Mouse (Mus musculus) embryonic facial prominence, embryonic 12.5 days (tissue): ENCODE results near the gene Olfr397. TPM values are rescaled to one million over a fixed set of nuclear protein-coding genes. Genes with fewer than 3 reads are reported as not detected.

Experiments used
- ATAC-seq: fragments of 200-750 bp; cut with Nextera tagmentation; 2 replicates; pipeline ENCODE4 v1.8.0; 2017; ENCODE audit not compliant: insufficient number of reproducible peaks, insufficient read depth, low FRiP score, low TSS enrichment
- H3K27ac ChIP-seq: fragments of 300-500 bp; sonication (generic); 2 replicates; pipeline ENCODE4 v1.5.1; 2016; ENCODE audit warnings: mild to moderate bottlenecking
- H3K27me3 ChIP-seq: fragments of 300-500 bp; sonication (generic); 2 replicates; pipeline ENCODE4 v1.6.1; 2016; ENCODE audit warnings: mild to moderate bottlenecking, moderate library complexity
- H3K36me3 ChIP-seq: fragments of 300-500 bp; sonication (generic); 2 replicates; pipeline ENCODE4 v1.6.1; 2016; ENCODE audit warnings: mild to moderate bottlenecking
- H3K4me1 ChIP-seq: fragments of 300-500 bp; sonication (generic); 2 replicates; pipeline ENCODE4 v1.6.1; 2016
- H3K4me2 ChIP-seq: fragments of 300-500 bp; sonication (generic); replicated peaks from 2 replicates; pipeline ENCODE4 v1.6.1; 2016; ENCODE audit warnings: mild to moderate bottlenecking, moderate library complexity
- H3K4me3 ChIP-seq: fragments of 300-500 bp; sonication (generic); 2 replicates; pipeline ENCODE4 v1.5.1; 2016; ENCODE audit warnings: mild to moderate bottlenecking
- H3K9ac ChIP-seq: fragments of 300-500 bp; sonication (generic); 2 replicates; pipeline ENCODE4 v1.6.1; 2016; ENCODE audit warnings: mild to moderate bottlenecking, moderate library complexity
- H3K9me3 ChIP-seq: fragments of 300-500 bp; sonication (generic); 2 replicates; pipeline ENCODE4 v1.6.1; 2016; ENCODE audit warnings: mild to moderate bottlenecking, moderate library complexity
- WGBS: fragments of 180-500 bp; shearing (Covaris S2); methylation state at CpG from one replicate; pipeline ENCODE4 v1.1.7; 2016; 5-methylcytosine and 5-hydroxymethylcytosine counted together
- polyA plus RNA-seq: library from polyadenylated mRNA; unstranded; fragments of >200 nt; fragmentation: Nextera tagmentation; extraction: Ambion mirVana; gene quantifications from 2 replicates; pipeline ENCODE4 v1.2.1, GENCODE M21; 2016

The Olfr397 gene
- polyA plus RNA-seq: not detected in 2 replicates

GRCm38 (mm10) chr11:73960517-73960916 lies at the start of gene Olfr397:
Gene Olfr397, plus strand, starts transcription at chr11:73960817.
- Histone ChIP-seq H3K4me3 (no peak within 1 kb of the TSS), H3K27me3 (no peaks in the 10 kb centered on the region), H3K4me1 (no peaks in the 10 kb centered on the region), H3K4me2 (no peak within 1 kb of the TSS), H3K9me3 (peaks cover 9% of the 10 kb centered on the region), H3K9ac (no peak within 1 kb of the TSS), H3K27ac (no peak within 1 kb of the TSS), H3K36me3 (no peaks in the 10 kb centered on the region)
- WGBS: 69% methylated on average over 1 of the region's 1 CpGs
- ATAC-seq: no peak

GRCm38 (mm10) chr11:73936377-73936776 lies 24.2 kb upstream of the Olfr397 start, which contains the start of gene Olfr23:
Gene Olfr23, plus strand, starts transcription at chr11:73936677.
- Histone ChIP-seq H3K27me3 (no peaks in the 10 kb centered on the region), H3K4me2 (no peak within 1 kb of the TSS), H3K9ac (no peak within 1 kb of the TSS), H3K4me3 (no peak within 1 kb of the TSS), H3K9me3 (no peaks in the 10 kb centered on the region; the same call in 1 of the 2 replicates), H3K27ac (no peak within 1 kb of the TSS), H3K4me1 (no peaks in the 10 kb centered on the region), H3K36me3 (no peaks in the 10 kb centered on the region)
- ATAC-seq: no peak

- H3K4me1 ChIP-seq: no peaks in the 10 kb centered on the region
- H3K27me3 ChIP-seq: no peaks in the 10 kb centered on the region
- H3K27ac ChIP-seq: no peak within 1 kb of the TSS
- H3K4me3 ChIP-seq: no peak within 1 kb of the TSS
- ATAC-seq: no peak
- H3K9ac ChIP-seq: no peak within 1 kb of the TSS
- H3K36me3 ChIP-seq: no peaks in the 10 kb centered on the region
- H3K9me3 ChIP-seq: peaks cover 15% of the 10 kb centered on the region; the same call in 1 of the 2 replicates
- H3K4me2 ChIP-seq: no peak within 1 kb of the TSS
Observed at GRCm38 (mm10) chr11:73990307-73990706, 29.7 kb downstream of the Olfr397 start, which contains the start of gene Olfr398. Gene Olfr398, minus strand, starts transcription at chr11:73990407.

GRCm38 (mm10) chr11:73993115-73993514 lies 32.5 kb downstream of the Olfr397 start:
- H3K27me3 ChIP-seq: no peaks in the 10 kb centered on the region
- H3K27ac ChIP-seq: no peak overlapping the region
- no peak overlapping the region for H3K4me3 ChIP-seq
- no peak overlapping the region for H3K9ac ChIP-seq
- H3K36me3 ChIP-seq: no peaks in the 10 kb centered on the region
- no peak overlapping the region for H3K4me2 ChIP-seq
- H3K9me3 ChIP-seq: peaks cover 9% of the 10 kb centered on the region; the same call in 1 of the 2 replicates
- no peaks in the 10 kb centered on the region for H3K4me1 ChIP-seq
- no peak for ATAC-seq

Other genes with a start within 250 kb of the Olfr397 start
- not detected in 2 replicates for gene Olfr389, start 180.1 kb upstream of the Olfr397 start, polyA plus RNA-seq
- gene Olfr390, start 177.9 kb upstream of the Olfr397 start, polyA plus RNA-seq: not detected in 2 replicates
- not detected in 2 replicates for gene Olfr391-ps, start 157.8 kb upstream of the Olfr397 start, polyA plus RNA-seq
- not detected in 2 replicates for gene Olfr392, start 143.8 kb upstream of the Olfr397 start, polyA plus RNA-seq
- not detected in 2 replicates for gene Olfr393, start 109.4 kb upstream of the Olfr397 start, polyA plus RNA-seq
- gene Olfr394, start 70.0 kb upstream of the Olfr397 start, polyA plus RNA-seq: not detected in 2 replicates
- not detected in 2 replicates for gene Olfr395, start 51.5 kb upstream of the Olfr397 start, polyA plus RNA-seq
- gene Olfr23, start 24.1 kb upstream of the Olfr397 start, polyA plus RNA-seq: 0.06 TPM in 1 of 2 replicates, not detected in the other
- gene Olfr398, start 29.6 kb downstream of the Olfr397 start, polyA plus RNA-seq: not detected in 2 replicates
- gene Olfr139, start 95.7 kb downstream of the Olfr397 start, polyA plus RNA-seq: not detected in 2 replicates
- not detected in 2 replicates for gene Olfr399, start 95.8 kb downstream of the Olfr397 start, polyA plus RNA-seq
- gene Zfp616, start 109.1 kb downstream of the Olfr397 start, polyA plus RNA-seq: not detected in 2 replicates
- not detected in 2 replicates for gene Olfr401, start 152.9 kb downstream of the Olfr397 start, polyA plus RNA-seq
- not detected in 2 replicates for gene Olfr402, start 192.7 kb downstream of the Olfr397 start, polyA plus RNA-seq
- gene Olfr403, start 225.4 kb downstream of the Olfr397 start, polyA plus RNA-seq: not detected in 2 replicates